Mouse (Mus musculus): ENCODE data around the gene Tsr1. TPM values are rescaled to one million over a fixed set of nuclear protein-coding genes. Genes with fewer than 3 reads are reported as not detected.

The Tsr1 gene
- polyA plus RNA-seq, 1 experiment = 8.9 TPM

DNA sequence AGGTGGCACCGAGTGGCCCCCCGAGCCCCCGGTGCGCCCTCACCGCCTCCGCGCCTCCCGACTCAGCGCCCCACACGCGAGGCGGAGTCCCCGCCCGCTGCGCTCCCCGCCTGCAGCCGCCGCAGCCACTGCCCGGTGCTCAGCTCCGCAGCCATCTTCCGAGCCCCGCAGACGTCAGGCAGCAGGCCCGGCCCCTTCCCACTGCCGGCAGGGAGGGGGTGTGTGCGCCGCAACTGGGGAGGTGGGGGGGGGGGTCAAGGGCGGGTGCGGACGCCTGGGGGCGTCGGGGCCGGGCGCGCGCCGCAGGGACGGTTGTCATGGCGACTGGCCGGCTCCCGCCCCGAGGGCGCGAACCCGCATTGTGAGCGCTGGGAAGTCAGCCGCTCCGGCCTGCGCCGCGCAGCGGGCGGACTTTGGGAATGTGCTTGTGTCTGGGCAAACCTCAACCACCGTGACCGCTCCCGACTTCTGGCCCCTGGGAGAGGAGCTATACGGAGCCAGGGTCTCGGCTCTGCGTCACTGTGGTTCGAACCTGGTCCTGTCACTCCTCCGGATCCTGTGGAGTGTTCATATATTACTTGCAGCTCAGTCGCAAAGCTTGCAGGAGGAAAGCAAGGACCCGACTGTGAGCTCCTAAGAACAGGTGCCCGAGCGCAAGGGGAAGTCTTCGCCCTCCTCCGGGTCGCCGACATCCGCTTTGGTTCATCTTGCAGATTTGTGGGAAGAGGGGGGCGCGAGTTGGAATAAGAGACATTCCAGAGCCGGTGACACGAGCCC, 782 bp upstream of the Tsr1 start, which contains the start of gene Sgsm2:
TSS of gene Sgsm2 (minus strand) at position 160 of the 777 bp plus-strand sequence.
- H3K4me1 ChIP-seq (ENCODE audit: control insufficient read depth, insufficient read depth, insufficient read length) = peaks cover 3% of the 10 kb centered on the region; the same call in 1 of the 2 replicates
- WGBS = under 1% methylated on average over 73 of the region's 74 CpGs

DNA sequence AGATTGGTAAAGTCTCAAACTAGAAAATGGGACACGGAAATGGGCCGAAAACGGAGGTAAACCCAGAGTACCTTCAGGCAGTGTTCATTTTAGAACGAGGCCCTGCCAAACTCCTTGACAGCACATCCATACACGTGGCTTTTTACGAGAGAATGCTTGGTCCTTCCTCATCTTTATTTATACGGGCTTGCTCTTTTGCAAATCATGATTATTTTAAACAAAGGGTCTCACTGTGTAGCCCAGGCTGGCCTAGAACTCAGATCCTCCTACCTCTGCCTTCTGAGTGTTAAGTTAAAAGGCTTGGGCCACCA, 601 bp downstream of the Tsr1 start:
- Histone ChIP-seq H3K4me1 (ENCODE audit: control insufficient read depth, insufficient read depth, insufficient read length) (peaks cover 3% of the 10 kb centered on the region; the same call in 1 of the 2 replicates), H3K27ac (ENCODE audit: insufficient read depth, low read length) (peak overlapping the region; percentile 64), H3K27me3 (ENCODE audit: control insufficient read depth, insufficient read depth, low read length) (no peaks in the 10 kb centered on the region), H3K4me3 (ENCODE audit: extremely low read depth, insufficient read depth, insufficient read length) (peak overlapping the region; percentile 75), H3K36me3 (ENCODE audit: control insufficient read depth, insufficient read depth, low read length) (peaks cover 25% of the 10 kb centered on the region)
- 0% methylated on average over 7 of the region's 7 CpGs for WGBS
- TF ChIP-seq CTCF (IDR thresholded peaks at IDR 0.05; ENCODE audit: extremely low read depth, insufficient read depth, insufficient read length, insufficient replicate concordance) = no peak
- no peak for TF ChIP-seq POLR2A (IDR thresholded peaks at IDR 0.05; ENCODE audit: low read depth, low read length)
- DNase-seq (ENCODE audit: low read depth in 1 of 2, low spot score in 2 of 2) = no peak

More for the DNA sequence above, 782 bp upstream of the Tsr1 start, which contains the start of gene Sgsm2:
- H3K27me3 ChIP-seq (ENCODE audit: control insufficient read depth, insufficient read depth, low read length) = no peaks in the 10 kb centered on the region
- peak within 1 kb of the TSS; percentile 75 for H3K4me3 ChIP-seq (ENCODE audit: extremely low read depth, insufficient read depth, insufficient read length)
- peak; percentile 9 to 36 for DNase-seq (ENCODE audit: low read depth in 1 of 2, low spot score in 2 of 2)
- H3K27ac ChIP-seq (ENCODE audit: insufficient read depth, low read length) = peak within 1 kb of the TSS; percentile 67
- TF ChIP-seq POLR2A (IDR thresholded peaks at IDR 0.05; ENCODE audit: low read depth, low read length) (no peak), CTCF (IDR thresholded peaks at IDR 0.05; ENCODE audit: extremely low read depth, insufficient read depth, insufficient read length, insufficient replicate concordance) (no peak)
- peaks cover 18% of the 10 kb centered on the region for H3K36me3 ChIP-seq (ENCODE audit: control insufficient read depth, insufficient read depth, low read length)

DNA sequence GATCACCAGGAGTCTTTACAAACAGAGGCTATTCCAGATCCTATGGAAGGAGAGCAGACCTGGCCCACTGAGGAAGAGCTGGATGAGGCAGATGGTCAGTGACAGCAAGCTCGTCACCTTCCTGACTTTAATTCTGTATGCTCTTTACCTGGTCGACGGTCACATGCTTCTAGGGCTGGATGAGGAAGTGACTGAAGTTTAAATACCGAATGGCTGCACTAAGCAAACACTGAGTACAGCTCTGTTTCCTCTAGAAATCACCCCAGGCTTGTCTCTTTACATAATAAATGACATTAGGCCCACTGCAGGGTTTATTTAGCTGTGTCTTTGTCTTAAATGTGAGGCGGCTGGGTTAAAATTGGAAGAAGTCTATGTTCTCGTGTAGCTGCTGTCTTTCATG, 3.7 kb downstream of the Tsr1 start:
- TF ChIP-seq POLR2A (IDR thresholded peaks at IDR 0.05; ENCODE audit: low read depth, low read length) (no peak), CTCF (IDR thresholded peaks at IDR 0.05; ENCODE audit: extremely low read depth, insufficient read depth, insufficient read length, insufficient replicate concordance) (no peak)

DNA sequence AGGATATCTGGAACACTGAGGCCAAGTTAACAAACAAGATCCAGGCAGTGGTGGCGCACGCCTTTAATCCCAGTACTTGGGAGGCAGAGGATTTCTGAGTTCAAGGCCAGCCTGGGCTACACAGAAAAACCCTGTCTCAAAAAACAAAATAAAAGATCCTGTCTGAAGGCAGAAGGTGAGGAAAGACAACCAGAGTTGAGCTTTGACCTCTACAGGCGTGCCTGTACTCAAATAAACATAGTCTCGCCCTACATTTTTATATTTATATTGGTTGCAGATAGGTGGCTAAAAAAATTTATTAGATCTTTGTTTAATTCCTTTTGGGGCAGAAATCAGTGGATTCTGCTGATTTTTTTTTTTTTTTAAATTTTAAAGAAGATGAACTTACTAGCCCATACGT, 4.5 kb downstream of the Tsr1 start:
- no peak for DNase-seq (ENCODE audit: low read depth in 1 of 2, low spot score in 2 of 2)
- TF ChIP-seq CTCF (IDR thresholded peaks at IDR 0.05; ENCODE audit: extremely low read depth, insufficient read depth, insufficient read length, insufficient replicate concordance) = no peak
- TF ChIP-seq POLR2A (IDR thresholded peaks at IDR 0.05; ENCODE audit: low read depth, low read length) = no peak
- 91% methylated on average over 5 of the region's 5 CpGs for WGBS
- no peak overlapping the region for H3K4me3 ChIP-seq (ENCODE audit: extremely low read depth, insufficient read depth, insufficient read length)
- H3K4me1 ChIP-seq (ENCODE audit: control insufficient read depth, insufficient read depth, insufficient read length) = no peaks in the 10 kb centered on the region
- no peaks in the 10 kb centered on the region for H3K27me3 ChIP-seq (ENCODE audit: control insufficient read depth, insufficient read depth, low read length)
- peaks cover 55% of the 10 kb centered on the region for H3K36me3 ChIP-seq (ENCODE audit: control insufficient read depth, insufficient read depth, low read length)
- no peak overlapping the region for H3K27ac ChIP-seq (ENCODE audit: insufficient read depth, low read length)

More for the DNA sequence above, 3.7 kb downstream of the Tsr1 start:
- DNase-seq (ENCODE audit: low read depth in 1 of 2, low spot score in 2 of 2) = no peak
- Histone ChIP-seq H3K4me3 (ENCODE audit: extremely low read depth, insufficient read depth, insufficient read length) (no peak overlapping the region), H3K36me3 (ENCODE audit: control insufficient read depth, insufficient read depth, low read length) (peaks cover 50% of the 10 kb centered on the region), H3K27ac (ENCODE audit: insufficient read depth, low read length) (no peak overlapping the region), H3K4me1 (ENCODE audit: control insufficient read depth, insufficient read depth, insufficient read length) (peaks cover under 1% of the 10 kb centered on the region; the same call in 1 of the 2 replicates), H3K27me3 (ENCODE audit: control insufficient read depth, insufficient read depth, low read length) (no peaks in the 10 kb centered on the region)
- 78% methylated on average over 6 of the region's 6 CpGs for WGBS

DNA sequence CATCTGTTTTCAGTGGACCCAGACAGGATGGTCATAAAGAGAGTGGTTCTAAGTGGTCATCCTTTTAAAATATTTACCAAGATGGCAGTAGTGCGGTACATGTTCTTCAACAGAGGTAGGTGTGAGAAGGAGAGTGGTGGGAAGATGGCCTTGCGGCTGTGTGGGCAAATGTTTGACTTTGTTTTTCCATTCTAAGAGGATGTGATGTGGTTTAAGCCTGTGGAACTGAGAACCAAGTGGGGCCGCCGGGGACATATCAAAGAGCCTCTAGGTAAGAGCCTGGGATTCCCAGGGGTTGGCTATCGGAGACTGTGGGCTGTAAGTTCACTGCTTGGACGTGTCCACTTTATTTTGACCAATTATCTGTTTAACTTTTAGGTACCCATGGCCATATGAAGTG, 10.0 kb downstream of the Tsr1 start:
- Histone ChIP-seq H3K4me1 (ENCODE audit: control insufficient read depth, insufficient read depth, insufficient read length) (no peaks in the 10 kb centered on the region), H3K36me3 (ENCODE audit: control insufficient read depth, insufficient read depth, low read length) (peaks cover 54% of the 10 kb centered on the region), H3K4me3 (ENCODE audit: extremely low read depth, insufficient read depth, insufficient read length) (no peak overlapping the region), H3K27ac (ENCODE audit: insufficient read depth, low read length) (no peak overlapping the region), H3K27me3 (ENCODE audit: control insufficient read depth, insufficient read depth, low read length) (no peaks in the 10 kb centered on the region)
- TF ChIP-seq CTCF (IDR thresholded peaks at IDR 0.05; ENCODE audit: extremely low read depth, insufficient read depth, insufficient read length, insufficient replicate concordance) (no peak), POLR2A (IDR thresholded peaks at IDR 0.05; ENCODE audit: low read depth, low read length) (no peak)
- DNase-seq (ENCODE audit: low read depth in 1 of 2, low spot score in 2 of 2) = no peak
- WGBS = 92% methylated on average over 6 of the region's 6 CpGs

DNA sequence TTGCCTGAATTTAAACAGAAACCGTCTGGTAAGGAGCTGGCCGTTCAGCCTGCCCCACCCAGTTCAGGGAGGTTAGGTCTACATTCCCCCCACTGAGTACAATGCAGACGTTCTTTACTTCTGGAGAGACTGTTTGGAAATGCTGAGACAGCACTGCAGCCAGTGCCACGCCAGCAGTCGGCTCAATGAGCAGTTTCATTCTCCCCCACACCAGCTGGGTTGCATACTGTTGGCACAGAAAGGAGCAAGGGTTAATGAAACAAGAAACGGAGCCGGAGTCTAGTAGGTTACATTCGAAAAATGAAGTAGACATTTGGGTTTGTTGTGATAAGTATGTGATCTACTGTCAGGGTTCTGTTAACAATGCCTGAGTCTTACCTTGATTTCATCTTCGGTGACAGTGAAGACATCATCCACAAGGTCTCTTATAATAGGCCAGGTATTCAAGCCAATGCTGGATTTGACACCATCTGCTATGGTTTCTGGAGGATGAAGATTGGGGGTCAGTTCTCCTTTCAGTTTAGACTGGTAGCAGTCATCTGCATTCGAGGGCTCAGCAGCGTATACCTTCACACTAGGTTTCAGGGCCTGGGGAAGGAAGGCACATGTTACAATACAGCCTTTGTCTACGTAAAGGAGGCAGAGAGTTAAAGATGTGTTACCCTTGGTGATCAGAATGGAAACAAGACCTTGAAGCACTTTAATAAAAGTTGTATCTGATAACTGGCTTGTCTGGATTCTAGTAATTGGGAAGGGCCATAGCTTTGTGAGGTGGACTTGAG, 10.9 kb downstream of the Tsr1 start:
- 86% methylated on average over 12 of the region's 12 CpGs for WGBS
- no peak for TF ChIP-seq CTCF (IDR thresholded peaks at IDR 0.05; ENCODE audit: extremely low read depth, insufficient read depth, insufficient read length, insufficient replicate concordance)
- TF ChIP-seq POLR2A (IDR thresholded peaks at IDR 0.05; ENCODE audit: low read depth, low read length) = no peak
- H3K4me3 ChIP-seq (ENCODE audit: extremely low read depth, insufficient read depth, insufficient read length) = no peak overlapping the region
- DNase-seq (ENCODE audit: low read depth in 1 of 2, low spot score in 2 of 2) = no peak
- H3K27me3 ChIP-seq (ENCODE audit: control insufficient read depth, insufficient read depth, low read length) = no peaks in the 10 kb centered on the region
- no peak overlapping the region for H3K27ac ChIP-seq (ENCODE audit: insufficient read depth, low read length)
- H3K36me3 ChIP-seq (ENCODE audit: control insufficient read depth, insufficient read depth, low read length) = peaks cover 47% of the 10 kb centered on the region
- H3K4me1 ChIP-seq (ENCODE audit: control insufficient read depth, insufficient read depth, insufficient read length) = no peaks in the 10 kb centered on the region
